Mouse (Mus musculus) CH12.LX (cell line): ENCODE results near the gene Ccdc80.
A peak's percentile ranks its signal among the peaks of the same experiment; 100 is the strongest.

ENCODE experiments used
- CTCF ChIP-seq, 2 experiments: IDR thresholded peaks in 1 of 2; conservative IDR thresholded peaks in 1 of 2; 2 replicates each; pipeline ENCODE4 v1.5.1; 2011 to 2012; ENCODE audit warnings: low read depth in 2 of 2, low read length in 2 of 2, improper control_type of control experiment in 1 of 2, inconsistent platforms in 1 of 2, mild to moderate bottlenecking in 1 of 2, moderate library complexity in 1 of 2
- EP300 ChIP-seq: IDR thresholded peaks from 2 replicates; pipeline ENCODE4 v1.6.1; 2011; ENCODE audit warnings: low read length, improper control_type of control experiment
- SIN3A ChIP-seq: IDR thresholded peaks from 2 replicates; pipeline ENCODE4 v1.6.1; 2012; ENCODE audit warnings: low read length, improper control_type of control experiment, inconsistent platforms
- TCF12 ChIP-seq: IDR thresholded peaks from 2 replicates; pipeline ENCODE4 v1.6.1; 2014; ENCODE audit warnings: low read depth, mild to moderate bottlenecking, inconsistent platforms, low read length, improper control_type of control experiment

- TF ChIP-seq CTCF (conservative IDR thresholded peaks at IDR 0.05 in 1 of 2, IDR thresholded peaks at IDR 0.05 in 1 of 2; ENCODE audit: low read depth in 2 of 2, low read length in 2 of 2) (no peak), SIN3A (peak; percentile 64), TCF12 (peak; percentile 82), EP300 (peak; percentile 77)
These were observed 22.7 kb upstream of the Ccdc80 start for GRCm38 (mm10) chr16:45070383-45071083.
